Mouse (Mus musculus) myocyte (in vitro differentiated cells): ENCODE data around the gene Zfp607b. TPM values are rescaled to one million over a fixed set of nuclear protein-coding genes. Genes with fewer than 3 reads are reported as not detected.

Experiments
- H3K27me3 ChIP-seq: one replicate; pipeline ENCODE4 v1.6.1; 2011; ENCODE audit not compliant: control insufficient read depth, insufficient read depth, insufficient read length
- H3K36me3 ChIP-seq: one replicate; pipeline ENCODE4 v1.6.1; 2011; ENCODE audit not compliant: control insufficient read depth, insufficient read depth
- H3K4me2 ChIP-seq: one replicate; pipeline ENCODE4 v1.6.1; 2011; ENCODE audit warnings: low read depth, control low read depth
- H3K4me3 ChIP-seq: one replicate; pipeline ENCODE4 v1.5.1; 2011; ENCODE audit warnings: mild to moderate bottlenecking, control low read depth, moderate library complexity
- H3K79me2 ChIP-seq: one replicate; pipeline ENCODE4 v1.6.1; 2011; ENCODE audit not compliant: control insufficient read depth, insufficient read depth
- H3ac ChIP-seq: one replicate; pipeline ENCODE4 v1.6.1; 2011; ENCODE audit not compliant: control insufficient read depth, insufficient read length
- CEBPB ChIP-seq: IDR thresholded peaks from 2 replicates; pipeline ENCODE4 v1.6.1; 2011; ENCODE audit warnings: mild to moderate bottlenecking, moderate library complexity; ENCODE audit not compliant: poor library complexity, insufficient read depth, severe bottlenecking
- E2F4 ChIP-seq: IDR thresholded peaks from one replicate; pipeline ENCODE4 v1.6.1; 2011; ENCODE audit warnings: mild to moderate bottlenecking, control low read depth, moderate library complexity; ENCODE audit not compliant: insufficient read depth
- MAX ChIP-seq: IDR thresholded peaks from one replicate; pipeline ENCODE4 v1.6.1; 2011; ENCODE audit warnings: low read depth, mild to moderate bottlenecking, control low read depth
- MYOD1 ChIP-seq, 3 experiments: IDR thresholded peaks; one replicate each; pipeline ENCODE4 v1.6.1; 2011; ENCODE audit warnings: control low read depth in 2 of 3, low read depth in 2 of 3, mild to moderate bottlenecking in 2 of 3, moderate library complexity in 1 of 3; ENCODE audit not compliant: insufficient read length in 2 of 3, control insufficient read depth in 1 of 3
- MYOG ChIP-seq, 3 experiments: IDR thresholded peaks; one replicate each; pipeline ENCODE4 v1.6.1; 2011; ENCODE audit warnings: control low read depth in 2 of 3, low read depth in 2 of 3, mild to moderate bottlenecking in 2 of 3; ENCODE audit not compliant: insufficient read length in 2 of 3, control insufficient read depth in 1 of 3, insufficient read depth in 1 of 3
- POLR2A ChIP-seq: IDR thresholded peaks from one replicate; pipeline ENCODE4 v1.6.1; 2011; ENCODE audit warnings: low read depth, mild to moderate bottlenecking, control low read depth, moderate library complexity; ENCODE audit not compliant: insufficient read length
- POLR2AphosphoS2 ChIP-seq: IDR thresholded peaks from one replicate; pipeline ENCODE4 v1.6.1; 2011; ENCODE audit warnings: low read depth, control low read depth; ENCODE audit not compliant: insufficient read length
- REST ChIP-seq: IDR thresholded peaks from one replicate; pipeline ENCODE4 v1.6.1; 2011; ENCODE audit warnings: mild to moderate bottlenecking, control low read depth, moderate library complexity; ENCODE audit not compliant: insufficient read depth, insufficient read length
- SRF ChIP-seq: IDR thresholded peaks from one replicate; pipeline ENCODE4 v1.6.1; 2011; ENCODE audit warnings: low read depth; ENCODE audit not compliant: control insufficient read depth, insufficient read length
- TCF12 ChIP-seq: IDR thresholded peaks from one replicate; pipeline ENCODE4 v1.6.1; 2011; ENCODE audit warnings: mild to moderate bottlenecking, control low read depth; ENCODE audit not compliant: poor library complexity, insufficient read depth, severe bottlenecking
- TCF3 ChIP-seq: IDR thresholded peaks from one replicate; pipeline ENCODE4 v1.6.1; 2011; ENCODE audit warnings: low read depth, control low read depth; ENCODE audit not compliant: insufficient read length
- USF1 ChIP-seq: IDR thresholded peaks from one replicate; pipeline ENCODE4 v1.6.1; 2011; ENCODE audit warnings: low read depth, mild to moderate bottlenecking, control low read depth, moderate library complexity
- polyA plus RNA-seq: library from polyadenylated mRNA; unstranded; fragments of >200 nt; fragmentation: generic; extraction: Trizol; gene quantifications from one replicate; pipeline ENCODE4 v1.2.1, GENCODE M21; 2012; ENCODE audit warnings: missing spikeins

The Zfp607b gene
- polyA plus RNA-seq, 1 experiment: 1.7 TPM

- Histone ChIP-seq H3K36me3 (no peaks in the 10 kb centered on the region), H3ac (no peak overlapping the region), H3K27me3 (no peaks in the 10 kb centered on the region), H3K79me2 (no peaks in the 10 kb centered on the region), H3K4me3 (no peak overlapping the region), H3K4me2 (peak overlapping the region; percentile 42)
- TF ChIP-seq REST (no peak), POLR2A (no peak), SRF (no peak), CEBPB (no peak), TCF3 (no peak), USF1 (no peak), POLR2AphosphoS2 (no peak), MAX (no peak), MYOD1 (IDR thresholded peaks at IDR 0.05; ENCODE audit: control insufficient read depth in 1 of 3, insufficient read length in 2 of 3, low read depth in 2 of 3) (no peak), E2F4 (no peak), MYOG (IDR thresholded peaks at IDR 0.05; ENCODE audit: control insufficient read depth in 1 of 3, insufficient read depth in 1 of 3, insufficient read length in 2 of 3, low read depth in 2 of 3) (no peak), TCF12 (no peak)
Observed at GRCm38 (mm10) chr7:27683218-27683617, 5.9 kb upstream of the Zfp607b start.

GRCm38 (mm10) chr7:27685220-27685619, 3.9 kb upstream of the Zfp607b start:
- H3ac ChIP-seq: no peak overlapping the region
- no peaks in the 10 kb centered on the region for H3K36me3 ChIP-seq
- H3K4me3 ChIP-seq: no peak overlapping the region
- no peaks in the 10 kb centered on the region for H3K27me3 ChIP-seq
- TF ChIP-seq TCF3 (no peak), E2F4 (no peak), TCF12 (no peak), USF1 (no peak), POLR2A (no peak)
- no peaks in the 10 kb centered on the region for H3K79me2 ChIP-seq
- H3K4me2 ChIP-seq: peak overlapping the region; percentile 73

- H3K79me2 ChIP-seq: no peaks in the 10 kb centered on the region
- no peak overlapping the region for H3ac ChIP-seq
- H3K36me3 ChIP-seq: no peaks in the 10 kb centered on the region
- TF ChIP-seq CEBPB (no peak), MYOD1 (IDR thresholded peaks at IDR 0.05; ENCODE audit: control insufficient read depth in 1 of 3, insufficient read length in 2 of 3, low read depth in 2 of 3) (no peak), USF1 (no peak), POLR2AphosphoS2 (no peak), POLR2A (no peak), REST (no peak), MAX (no peak), SRF (no peak), TCF3 (no peak), E2F4 (no peak), TCF12 (no peak)
- H3K4me2 ChIP-seq: peak overlapping the region; percentile 73
- H3K4me3 ChIP-seq: no peak overlapping the region
- no peaks in the 10 kb centered on the region for H3K27me3 ChIP-seq
Observed at GRCm38 (mm10) chr7:27685681-27686080, 3.5 kb upstream of the Zfp607b start.

- no peak overlapping the region for H3K4me2 ChIP-seq
- no peak for TF ChIP-seq CEBPB
- no peak for TF ChIP-seq REST
- no peak for TF ChIP-seq USF1
- no peak overlapping the region for H3K4me3 ChIP-seq
- H3K79me2 ChIP-seq: no peaks in the 10 kb centered on the region
- H3ac ChIP-seq: no peak overlapping the region
- H3K36me3 ChIP-seq: no peaks in the 10 kb centered on the region
- H3K27me3 ChIP-seq: no peaks in the 10 kb centered on the region
Observed at GRCm38 (mm10) chr7:27687043-27687442, 2.1 kb upstream of the Zfp607b start.

- H3K4me3 ChIP-seq: no peak overlapping the region
- no peak overlapping the region for H3ac ChIP-seq
- no peak for TF ChIP-seq MYOG (IDR thresholded peaks at IDR 0.05; ENCODE audit: control insufficient read depth in 1 of 3, insufficient read depth in 1 of 3, insufficient read length in 2 of 3, low read depth in 2 of 3)
- H3K4me2 ChIP-seq: peak overlapping the region; percentile 97
- H3K36me3 ChIP-seq: no peaks in the 10 kb centered on the region
- no peaks in the 10 kb centered on the region for H3K79me2 ChIP-seq
- H3K27me3 ChIP-seq: no peaks in the 10 kb centered on the region
Observed at GRCm38 (mm10) chr7:27687836-27688235, 1.3 kb upstream of the Zfp607b start.

GRCm38 (mm10) chr7:27688246-27688788, 823 bp upstream of the Zfp607b start:
- peak overlapping the region; percentile 97 for H3K4me2 ChIP-seq

More at GRCm38 (mm10) chr7:27688246-27688788, 823 bp upstream of the Zfp607b start:
- H3K4me3 ChIP-seq: peak overlapping the region; percentile 43
- TF ChIP-seq E2F4 (no peak), CEBPB (no peak), MYOG (IDR thresholded peaks at IDR 0.05; ENCODE audit: control insufficient read depth in 1 of 3, insufficient read depth in 1 of 3, insufficient read length in 2 of 3, low read depth in 2 of 3) (no peak), SRF (no peak)
- H3K36me3 ChIP-seq: no peaks in the 10 kb centered on the region
- H3K27me3 ChIP-seq: no peaks in the 10 kb centered on the region
- H3K79me2 ChIP-seq: no peaks in the 10 kb centered on the region
- H3ac ChIP-seq: no peak overlapping the region
